Mouse (Mus musculus) midbrain, postnatal 0 days (tissue): ENCODE results near the gene Cox7a2. TPM values are rescaled to one million over a fixed set of nuclear protein-coding genes. Genes with fewer than 3 reads are reported as not detected.

Experiments
- ATAC-seq: fragments of 200-750 bp; cut with Nextera tagmentation; 2 replicates; pipeline ENCODE4 v1.8.0; 2017; ENCODE audit warnings: moderate number of reproducible peaks, mild to moderate bottlenecking, moderate TSS enrichment, moderate library complexity; ENCODE audit not compliant: low FRiP score
- DNase-seq: peaks from one replicate; pipeline ENCODE4 v3.0.0-alpha.2; 2015; ENCODE audit warnings: low spot score
- H3K27ac ChIP-seq: fragments of 300-500 bp; sonication (generic); 2 replicates; pipeline ENCODE4 v1.5.1; 2014; ENCODE audit warnings: low read depth, mild to moderate bottlenecking, low read length, mixed read lengths
- H3K27me3 ChIP-seq: fragments of 300-500 bp; sonication (generic); 2 replicates; pipeline ENCODE4 v1.6.1; 2014; ENCODE audit warnings: low read length, control low read depth, mixed read lengths; ENCODE audit not compliant: insufficient read depth
- H3K36me3 ChIP-seq: fragments of 300-500 bp; sonication (generic); 2 replicates; pipeline ENCODE4 v1.6.1; 2014; ENCODE audit warnings: low read length, control low read depth, mixed read lengths; ENCODE audit not compliant: insufficient read depth
- H3K4me1 ChIP-seq: fragments of 300-500 bp; sonication (generic); 2 replicates; pipeline ENCODE4 v1.6.1; 2014; ENCODE audit warnings: mild to moderate bottlenecking, control low read depth, antibody characterized with exemption, low read length, mixed read lengths; ENCODE audit not compliant: insufficient read depth
- H3K4me2 ChIP-seq: fragments of 300-500 bp; sonication (generic); 2 replicates; pipeline ENCODE4 v1.6.1; 2014; ENCODE audit warnings: low read depth, mild to moderate bottlenecking, low read length, mixed read lengths; ENCODE audit not compliant: poor library complexity, severe bottlenecking
- H3K4me3 ChIP-seq: fragments of 300-500 bp; sonication (generic); 2 replicates; pipeline ENCODE4 v1.5.1; 2014; ENCODE audit warnings: low read depth, mild to moderate bottlenecking, low read length, moderate library complexity
- H3K9ac ChIP-seq: fragments of 300-500 bp; sonication (generic); replicated peaks from 2 replicates; pipeline ENCODE4 v1.6.1; 2014; ENCODE audit warnings: mild to moderate bottlenecking, low read length, moderate library complexity, mixed read lengths; ENCODE audit not compliant: poor library complexity, severe bottlenecking
- H3K9me3 ChIP-seq: fragments of 300-500 bp; sonication (generic); 2 replicates; pipeline ENCODE4 v1.6.1; 2016; ENCODE audit warnings: low read length, control low read depth
- CTCF ChIP-seq: IDR thresholded peaks from 2 replicates; pipeline ENCODE4 v1.5.1; 2016; ENCODE audit warnings: antibody characterized with exemption, mild to moderate bottlenecking
- WGBS: fragments of 180-500 bp; shearing (Covaris S2); extraction: QIAGEN DNeasy Blood & Tissue Kit; methylation state at CpG from one replicate; pipeline ENCODE4 v1.1.7; 2014; 5-methylcytosine and 5-hydroxymethylcytosine counted together
- polyA plus RNA-seq: library from polyadenylated mRNA; unstranded; fragments of >200 nt; fragmentation: Nextera tagmentation; extraction: Ambion mirVana; gene quantifications from 2 replicates; pipeline ENCODE4 v1.2.1, GENCODE M21; 2015
- total RNA-seq: library from RNA; depleted of rRNA; stranded (reverse); fragments of >200 nt; gene quantifications from 2 replicates; pipeline ENCODE4 v1.2.3, GENCODE M21; 2014; rRNA removed

Gene Cox7a2
- total and polyA plus RNA-seq, 2 experiments from 2014 or later = 294 to 1,023 TPM

DNA sequence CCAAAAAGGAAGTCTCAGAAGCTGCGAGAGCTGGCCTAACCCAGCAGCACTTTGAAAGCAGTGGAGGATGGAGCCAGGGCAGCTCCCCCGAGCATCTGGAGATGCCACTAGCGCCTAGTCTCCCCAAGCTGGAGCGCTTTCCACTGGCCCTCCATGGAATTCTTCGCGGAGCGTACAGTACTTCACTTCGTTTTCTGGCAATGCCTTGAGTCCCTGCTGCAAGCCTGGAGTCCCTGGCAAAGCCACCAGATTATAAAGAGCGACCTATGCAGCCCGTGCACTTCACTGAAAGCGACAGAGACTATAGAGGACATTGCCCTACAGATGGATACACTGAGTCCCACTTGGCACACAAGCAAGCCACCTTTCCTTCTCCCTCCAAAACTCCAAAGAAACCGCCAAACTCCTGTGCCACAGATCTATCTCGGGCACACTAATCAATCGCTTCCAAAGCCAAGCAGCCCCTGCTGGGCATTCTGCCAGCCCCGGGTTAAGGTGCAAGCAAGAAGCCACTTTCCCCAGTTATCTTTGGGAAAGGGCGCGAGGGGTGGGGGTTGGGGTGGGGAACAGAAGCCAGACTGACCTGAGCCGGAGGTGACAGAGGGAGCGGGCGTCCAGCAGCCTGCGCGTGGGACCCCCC lies 41.7 kb downstream of the Cox7a2 start:
- no peaks in the 10 kb centered on the region for H3K9me3 ChIP-seq
- DNase-seq (no peak), ATAC-seq (peak; percentile 1)
- H3K9ac ChIP-seq = peak overlapping the region; percentile 44; the same call in 1 of the 2 replicates
- H3K4me2 ChIP-seq = peak overlapping the region; percentile 93
- peak overlapping the region; percentile 48 for H3K4me3 ChIP-seq
- no peak overlapping the region for H3K27ac ChIP-seq
- no peaks in the 10 kb centered on the region for H3K36me3 ChIP-seq
- peaks cover 35% of the 10 kb centered on the region for H3K27me3 ChIP-seq
- TF ChIP-seq CTCF = no peak; the same call in 1 of the 2 replicates
- WGBS = 1% methylated on average over 20 of the region's 22 CpGs
- H3K4me1 ChIP-seq = peaks cover 4% of the 10 kb centered on the region; the same call in 1 of the 2 replicates

DNA sequence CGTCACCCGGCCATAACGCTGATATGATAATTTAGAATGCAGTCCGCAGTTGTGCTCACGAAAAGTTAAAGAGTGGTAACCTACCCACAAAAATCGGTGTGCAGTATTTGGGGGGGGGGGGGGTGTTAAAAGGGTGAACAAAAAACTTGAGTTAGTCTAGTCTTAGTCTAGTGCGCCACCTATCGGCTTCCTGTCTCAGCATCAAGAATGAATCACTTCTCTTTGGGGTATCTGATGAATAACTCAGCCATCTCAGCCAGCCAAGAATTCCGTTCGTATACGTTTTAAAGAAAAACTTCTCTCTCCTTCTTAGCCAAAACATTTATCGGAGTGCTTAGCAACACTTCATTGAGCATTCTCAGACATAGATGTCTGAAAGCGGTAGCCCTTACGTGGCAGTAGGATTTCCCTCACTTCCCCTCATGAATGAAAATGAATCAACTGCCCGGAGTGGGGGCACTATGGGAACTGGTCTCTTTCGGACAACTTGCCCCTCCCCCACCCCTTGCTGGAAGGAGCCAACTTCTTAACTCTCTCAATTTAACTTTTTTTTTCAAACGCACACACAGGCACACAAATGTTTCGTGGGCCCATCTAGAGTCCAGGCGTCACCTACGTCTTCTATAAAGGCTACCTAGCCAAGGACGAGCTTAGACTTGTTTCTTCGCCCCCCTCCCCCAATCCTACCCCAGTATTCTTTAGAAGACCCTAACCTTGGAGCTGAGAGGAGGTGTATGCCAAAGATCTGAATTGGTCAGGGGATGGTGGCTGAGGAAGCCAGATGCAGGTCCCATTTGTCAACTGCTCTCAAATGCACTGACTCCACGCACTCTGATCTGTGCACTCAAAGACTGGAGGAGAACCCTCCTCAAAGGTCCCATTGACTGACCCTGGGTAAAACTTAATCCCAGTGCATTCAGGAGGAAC lies 42.5 kb downstream of the Cox7a2 start:
- Histone ChIP-seq H3K27me3 (peaks cover 35% of the 10 kb centered on the region), H3K9me3 (no peaks in the 10 kb centered on the region), H3K4me2 (peak overlapping the region; percentile 93), H3K27ac (no peak overlapping the region), H3K4me3 (peak overlapping the region; percentile 48), H3K4me1 (peaks cover 4% of the 10 kb centered on the region; the same call in 1 of the 2 replicates), H3K36me3 (no peaks in the 10 kb centered on the region), H3K9ac (no peak overlapping the region)
- 10% methylated on average over 23 of the region's 23 CpGs for WGBS
- DNase-seq (peak; percentile 90), ATAC-seq (peak; percentile 22; the same call in 1 of the 2 replicates)
- peak; percentile 86 for TF ChIP-seq CTCF

DNA sequence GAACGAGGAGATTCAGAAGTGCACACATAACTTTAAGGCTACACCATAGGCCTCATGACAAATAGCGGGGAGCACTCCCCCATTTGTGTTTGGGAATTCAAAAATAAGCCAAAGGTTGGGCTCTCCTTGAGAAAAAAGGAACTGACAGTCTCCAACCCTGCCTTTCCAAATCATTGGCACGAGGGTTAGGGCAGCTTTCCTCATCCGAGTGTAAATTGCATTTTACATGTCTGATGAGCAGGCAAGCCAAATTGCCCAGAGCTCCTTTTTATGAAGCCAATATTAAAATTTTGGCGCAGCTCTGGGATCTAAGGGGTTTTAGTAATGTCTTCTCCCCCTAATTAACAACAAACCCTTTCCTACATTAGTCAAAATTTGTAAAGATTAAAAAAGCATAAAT lies 43.2 kb downstream of the Cox7a2 start:
- H3K9me3 ChIP-seq = no peaks in the 10 kb centered on the region
- H3K9ac ChIP-seq = no peak overlapping the region
- 41% methylated on average over 5 of the region's 5 CpGs for WGBS
- no peak overlapping the region for H3K27ac ChIP-seq
- H3K4me2 ChIP-seq = peak overlapping the region; percentile 93
- H3K4me3 ChIP-seq = peak overlapping the region; percentile 48; the same call in 1 of the 2 replicates
- TF ChIP-seq CTCF = no peak
- DNase-seq = no peak
- no peaks in the 10 kb centered on the region for H3K36me3 ChIP-seq
- H3K27me3 ChIP-seq = peaks cover 35% of the 10 kb centered on the region
- peaks cover 4% of the 10 kb centered on the region; the same call in 1 of the 2 replicates for H3K4me1 ChIP-seq
- ATAC-seq = no peak

- H3K4me3 ChIP-seq = peak overlapping the region; percentile 21
- TF ChIP-seq CTCF = peak; percentile 42
- H3K27me3 ChIP-seq = peaks cover 20% of the 10 kb centered on the region
- 5% methylated on average over 16 of the region's 16 CpGs for WGBS
- H3K4me2 ChIP-seq = peak overlapping the region; percentile 50
- H3K4me1 ChIP-seq = peaks cover 4% of the 10 kb centered on the region; the same call in 1 of the 2 replicates
- DNase-seq (peak; percentile 59), ATAC-seq (0 out of 2 replicates have a peak, but pooled peaks have one; percentile 3)
- H3K36me3 ChIP-seq = no peaks in the 10 kb centered on the region
- H3K9ac ChIP-seq = peak overlapping the region; percentile 39; the same call in 1 of the 2 replicates
- H3K9me3 ChIP-seq = no peaks in the 10 kb centered on the region
- no peak overlapping the region for H3K27ac ChIP-seq
Observed at GRCm38 (mm10) chr9:79714471-79715045, 45.1 kb downstream of the Cox7a2 start.

Other genes starting within 250 kb of the Cox7a2 start
- gene Col12a1, start 41.0 kb downstream of the Cox7a2 start, total RNA-seq = 19.8 and 20.4 TPM in 2 replicates
- gene Col12a1, start 41.0 kb downstream of the Cox7a2 start, polyA plus RNA-seq = 5.0 and 5.9 TPM in 2 replicates
- 182 TPM in 2 replicates for gene Tmem30a, start 33.6 kb upstream of the Cox7a2 start, total RNA-seq
- 120 and 126 TPM in 2 replicates for gene Tmem30a, start 33.6 kb upstream of the Cox7a2 start, polyA plus RNA-seq